Mouse (Mus musculus): ENCODE results near the gene Tmem59l. TPM values are rescaled to one million over a fixed set of nuclear protein-coding genes. Genes with fewer than 3 reads are reported as not detected.

The Tmem59l gene
- polyA plus RNA-seq, 1 experiment from 2014 or later: 2.8 TPM

- Histone ChIP-seq H3K4me3 (replicated peaks; ENCODE audit: low read length) (peak overlapping the region; percentile 93), H3K36me3 (ENCODE audit: control insufficient read depth, insufficient read depth, low read length) (peaks cover 15% of the 10 kb centered on the region; the same call in 1 of the 2 replicates), H3K9ac (ENCODE audit: low read length) (peak overlapping the region; percentile 98), H3K4me2 (ENCODE audit: low read depth, low read length) (peak overlapping the region; percentile 78), H3K9me3 (replicated peaks; ENCODE audit: control insufficient read depth, low read length) (no peaks in the 10 kb centered on the region), H3K4me1 (ENCODE audit: control insufficient read depth, insufficient read depth, low read length) (peaks cover 24% of the 10 kb centered on the region), H3K27ac (ENCODE audit: low read length) (peak overlapping the region; percentile 78), H3K27me3 (ENCODE audit: control insufficient read depth, insufficient read depth, low read length) (no peaks in the 10 kb centered on the region)
- ATAC-seq (ENCODE audit: insufficient read depth, low FRiP score): no peak
- WGBS: under 1% methylated on average over 8 of the region's 8 CpGs
Observed at GRCm38 (mm10) chr8:70527111-70527511, 40.0 kb upstream of the Tmem59l start.

GRCm38 (mm10) chr8:70522592-70523403 lies 35.6 kb upstream of the Tmem59l start:
- Histone ChIP-seq H3K4me2 (ENCODE audit: low read depth, low read length) (peak overlapping the region; percentile 80), H3K36me3 (ENCODE audit: control insufficient read depth, insufficient read depth, low read length) (no peaks in the 10 kb centered on the region), H3K27ac (ENCODE audit: low read length) (peak overlapping the region; percentile 94), H3K27me3 (ENCODE audit: control insufficient read depth, insufficient read depth, low read length) (no peaks in the 10 kb centered on the region), H3K4me1 (ENCODE audit: control insufficient read depth, insufficient read depth, low read length) (peaks cover 14% of the 10 kb centered on the region), H3K4me3 (replicated peaks; ENCODE audit: low read length) (peak overlapping the region; percentile 86), H3K9me3 (replicated peaks; ENCODE audit: control insufficient read depth, low read length) (no peaks in the 10 kb centered on the region), H3K9ac (ENCODE audit: low read length) (peak overlapping the region; percentile 95)
- peak; percentile 84 for ATAC-seq (ENCODE audit: insufficient read depth, low FRiP score)
- WGBS: under 1% methylated on average over 51 of the region's 51 CpGs

GRCm38 (mm10) chr8:70519606-70520005 lies 32.4 kb upstream of the Tmem59l start:
- ATAC-seq (ENCODE audit: insufficient read depth, low FRiP score): no peak
- 58% methylated on average over 2 of the region's 2 CpGs for WGBS
- H3K4me2 ChIP-seq (ENCODE audit: low read depth, low read length): no peak overlapping the region

GRCm38 (mm10) chr8:70519043-70519442 lies 31.9 kb upstream of the Tmem59l start:
- Histone ChIP-seq H3K27ac (ENCODE audit: low read length) (no peak overlapping the region), H3K4me2 (ENCODE audit: low read depth, low read length) (no peak overlapping the region), H3K4me1 (ENCODE audit: control insufficient read depth, insufficient read depth, low read length) (peaks cover 11% of the 10 kb centered on the region; the same call in 1 of the 2 replicates), H3K36me3 (ENCODE audit: control insufficient read depth, insufficient read depth, low read length) (no peaks in the 10 kb centered on the region), H3K27me3 (ENCODE audit: control insufficient read depth, insufficient read depth, low read length) (no peaks in the 10 kb centered on the region), H3K9ac (ENCODE audit: low read length) (no peak overlapping the region), H3K9me3 (replicated peaks; ENCODE audit: control insufficient read depth, low read length) (no peaks in the 10 kb centered on the region), H3K4me3 (replicated peaks; ENCODE audit: low read length) (no peak overlapping the region)
- no peak for ATAC-seq (ENCODE audit: insufficient read depth, low FRiP score)
- 88% methylated on average over 6 of the region's 6 CpGs for WGBS

More at GRCm38 (mm10) chr8:70519606-70520005, 32.4 kb upstream of the Tmem59l start:
- Histone ChIP-seq H3K36me3 (ENCODE audit: control insufficient read depth, insufficient read depth, low read length) (no peaks in the 10 kb centered on the region), H3K4me3 (replicated peaks; ENCODE audit: low read length) (no peak overlapping the region), H3K4me1 (ENCODE audit: control insufficient read depth, insufficient read depth, low read length) (peaks cover 11% of the 10 kb centered on the region; the same call in 1 of the 2 replicates), H3K27ac (ENCODE audit: low read length) (no peak overlapping the region), H3K9ac (ENCODE audit: low read length) (no peak overlapping the region), H3K9me3 (replicated peaks; ENCODE audit: control insufficient read depth, low read length) (no peaks in the 10 kb centered on the region), H3K27me3 (ENCODE audit: control insufficient read depth, insufficient read depth, low read length) (no peaks in the 10 kb centered on the region)

- H3K36me3 ChIP-seq (ENCODE audit: control insufficient read depth, insufficient read depth, low read length): no peaks in the 10 kb centered on the region
- no peak overlapping the region for H3K4me2 ChIP-seq (ENCODE audit: low read depth, low read length)
- no peaks in the 10 kb centered on the region for H3K27me3 ChIP-seq (ENCODE audit: control insufficient read depth, insufficient read depth, low read length)
- H3K9me3 ChIP-seq (replicated peaks; ENCODE audit: control insufficient read depth, low read length): no peaks in the 10 kb centered on the region
- H3K4me3 ChIP-seq (replicated peaks; ENCODE audit: low read length): no peak overlapping the region
- no peak overlapping the region for H3K27ac ChIP-seq (ENCODE audit: low read length)
- ATAC-seq (ENCODE audit: insufficient read depth, low FRiP score): no peak
- 79% methylated on average over 10 of the region's 10 CpGs for WGBS
- H3K9ac ChIP-seq (ENCODE audit: low read length): no peak overlapping the region
- 0 out of 2 replicates have a peak, but pooled peaks cover 4% of the 10 kb centered on the region for H3K4me1 ChIP-seq (ENCODE audit: control insufficient read depth, insufficient read depth, low read length)
Observed at GRCm38 (mm10) chr8:70517940-70518643, 30.9 kb upstream of the Tmem59l start.

- no peak for ATAC-seq (ENCODE audit: insufficient read depth, low FRiP score)
- Histone ChIP-seq H3K4me1 (ENCODE audit: control insufficient read depth, insufficient read depth, low read length) (peaks cover 9% of the 10 kb centered on the region), H3K9me3 (replicated peaks; ENCODE audit: control insufficient read depth, low read length) (no peaks in the 10 kb centered on the region), H3K36me3 (ENCODE audit: control insufficient read depth, insufficient read depth, low read length) (peaks cover 4% of the 10 kb centered on the region; the same call in 1 of the 2 replicates), H3K27me3 (ENCODE audit: control insufficient read depth, insufficient read depth, low read length) (no peaks in the 10 kb centered on the region), H3K4me2 (ENCODE audit: low read depth, low read length) (no peak overlapping the region), H3K9ac (ENCODE audit: low read length) (no peak overlapping the region), H3K4me3 (replicated peaks; ENCODE audit: low read length) (no peak overlapping the region), H3K27ac (ENCODE audit: low read length) (no peak overlapping the region)
- 55% methylated on average over 2 of the region's 2 CpGs for WGBS
Observed at GRCm38 (mm10) chr8:70513441-70513840, 26.3 kb upstream of the Tmem59l start.

- Histone ChIP-seq H3K4me3 (replicated peaks; ENCODE audit: low read length) (no peak overlapping the region), H3K4me2 (ENCODE audit: low read depth, low read length) (no peak overlapping the region), H3K27me3 (ENCODE audit: control insufficient read depth, insufficient read depth, low read length) (no peaks in the 10 kb centered on the region), H3K9ac (ENCODE audit: low read length) (no peak overlapping the region), H3K27ac (ENCODE audit: low read length) (no peak overlapping the region), H3K9me3 (replicated peaks; ENCODE audit: control insufficient read depth, low read length) (no peaks in the 10 kb centered on the region), H3K4me1 (ENCODE audit: control insufficient read depth, insufficient read depth, low read length) (peaks cover 14% of the 10 kb centered on the region), H3K36me3 (ENCODE audit: control insufficient read depth, insufficient read depth, low read length) (peaks cover 12% of the 10 kb centered on the region; the same call in 1 of the 2 replicates)
- no peak for ATAC-seq (ENCODE audit: insufficient read depth, low FRiP score)
- WGBS: 91% methylated on average over 11 of the region's 11 CpGs
Observed at GRCm38 (mm10) chr8:70512253-70512903, 25.2 kb upstream of the Tmem59l start.

GRCm38 (mm10) chr8:70511770-70512169 lies 24.6 kb upstream of the Tmem59l start:
- 100% methylated on average over 2 of the region's 2 CpGs for WGBS
- Histone ChIP-seq H3K4me1 (ENCODE audit: control insufficient read depth, insufficient read depth, low read length) (peaks cover 14% of the 10 kb centered on the region), H3K4me3 (replicated peaks; ENCODE audit: low read length) (no peak overlapping the region), H3K36me3 (ENCODE audit: control insufficient read depth, insufficient read depth, low read length) (peaks cover 14% of the 10 kb centered on the region; the same call in 1 of the 2 replicates), H3K27me3 (ENCODE audit: control insufficient read depth, insufficient read depth, low read length) (no peaks in the 10 kb centered on the region), H3K9me3 (replicated peaks; ENCODE audit: control insufficient read depth, low read length) (no peaks in the 10 kb centered on the region), H3K4me2 (ENCODE audit: low read depth, low read length) (no peak overlapping the region; the same call in 1 of the 2 replicates), H3K9ac (ENCODE audit: low read length) (no peak overlapping the region), H3K27ac (ENCODE audit: low read length) (no peak overlapping the region)
- no peak for ATAC-seq (ENCODE audit: insufficient read depth, low FRiP score)
